Mouse (Mus musculus): ENCODE results near the gene Nt5c3b.
A peak's percentile ranks its signal among the peaks of the same experiment; 100 is the strongest.

The Nt5c3b gene

DNA sequence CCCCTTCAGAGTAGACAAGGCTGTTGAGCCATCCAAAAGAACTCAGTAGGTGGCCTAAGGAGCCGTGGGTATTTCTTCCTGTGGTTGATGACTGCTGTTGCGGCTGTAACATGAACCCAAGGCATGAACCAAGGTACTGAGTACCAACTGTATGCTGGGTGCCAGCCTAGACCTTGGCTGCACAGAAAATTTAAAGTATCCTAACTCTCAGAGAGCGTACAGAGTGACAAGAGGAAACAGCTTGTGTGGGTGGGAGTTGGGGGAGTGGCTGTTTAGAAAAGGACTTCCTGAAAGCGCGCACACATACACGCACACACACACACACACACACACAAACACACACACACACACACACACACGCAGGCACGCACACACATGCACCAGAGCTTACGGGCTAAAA is 42.3 kb downstream of the Nt5c3b start:
- peak; percentile 31 for DNase-seq (ENCODE audit: low read depth, low spot score)
- Histone ChIP-seq H3K27me3 (ENCODE audit: control insufficient read depth, insufficient read depth, low read length, poor library complexity, severe bottlenecking) (no peaks in the 10 kb centered on the region; the same call in 1 of the 2 replicates), H3K36me3 (ENCODE audit: control insufficient read depth, insufficient read depth, low read length, poor library complexity, severe bottlenecking) (no peaks in the 10 kb centered on the region)

DNA sequence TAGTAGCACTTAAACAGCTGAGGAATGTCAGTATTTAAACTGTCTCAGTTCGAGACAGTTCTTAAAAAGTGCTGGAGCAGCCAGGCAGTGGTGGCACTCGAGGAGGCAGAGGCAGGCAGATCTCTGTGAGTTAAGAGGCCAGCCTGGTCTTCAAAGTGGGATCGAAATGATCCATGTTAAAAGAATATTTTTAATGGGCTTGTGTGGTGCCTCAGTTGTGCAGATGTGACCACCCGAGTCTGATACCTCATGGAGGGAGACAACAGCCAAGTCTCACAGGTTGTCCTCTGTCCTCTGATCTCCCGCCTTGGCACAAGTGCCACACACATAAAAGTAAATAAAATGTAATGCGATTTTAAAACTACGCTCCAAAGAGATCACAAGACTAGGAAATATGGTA is 43.1 kb downstream of the Nt5c3b start:
- DNase-seq (ENCODE audit: low read depth, low spot score), result no peak
- Histone ChIP-seq H3K36me3 (ENCODE audit: control insufficient read depth, insufficient read depth, low read length, poor library complexity, severe bottlenecking) (no peaks in the 10 kb centered on the region), H3K27me3 (ENCODE audit: control insufficient read depth, insufficient read depth, low read length, poor library complexity, severe bottlenecking) (no peaks in the 10 kb centered on the region; the same call in 1 of the 2 replicates)

DNA sequence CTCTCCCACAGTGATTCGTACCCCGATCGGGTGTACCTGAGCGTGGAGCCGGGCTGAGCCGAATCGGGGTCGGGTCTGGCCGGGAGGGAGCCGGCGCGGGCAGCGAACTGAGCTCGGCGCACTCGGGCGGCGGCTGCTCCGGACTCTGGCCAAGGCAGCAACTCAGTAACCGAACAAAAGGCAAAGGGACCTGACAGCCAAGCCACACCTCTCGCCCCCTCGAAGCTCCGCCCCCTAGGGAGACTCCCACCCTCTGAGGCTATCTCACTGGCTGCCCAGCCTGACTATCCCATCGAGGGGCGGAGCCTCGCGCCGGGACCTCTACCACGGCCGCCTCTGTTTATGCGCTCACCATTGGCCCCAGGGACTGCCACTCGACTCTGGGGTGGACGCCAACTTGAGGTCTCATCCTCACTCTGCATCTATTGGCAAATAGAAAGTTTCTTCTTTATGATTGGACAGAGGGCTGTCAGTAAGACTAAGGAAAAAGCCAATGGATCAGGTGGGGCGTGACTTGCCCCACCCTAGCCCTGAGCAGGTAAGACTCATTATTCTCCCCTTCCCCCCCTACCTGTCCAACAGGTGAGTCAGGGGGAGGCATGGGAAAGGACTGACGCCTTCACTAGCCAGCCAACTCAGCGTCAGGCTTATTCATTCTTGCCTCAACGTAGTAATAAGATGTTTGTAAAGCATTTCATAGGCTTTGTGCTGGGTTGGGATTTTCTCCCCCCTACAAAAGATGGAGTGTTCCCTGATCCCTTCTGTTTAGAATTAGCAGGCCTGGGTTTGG is 43.8 kb downstream of the Nt5c3b start, which contains the start of gene Jup:
Jup (minus strand) TSS at position 164 of the 790 bp plus-strand sequence.
- DNase-seq (ENCODE audit: low read depth, low spot score), result peak; percentile 93
- H3K27me3 ChIP-seq (ENCODE audit: control insufficient read depth, insufficient read depth, low read length, poor library complexity, severe bottlenecking), result no peaks in the 10 kb centered on the region; the same call in 1 of the 2 replicates
- no peaks in the 10 kb centered on the region for H3K36me3 ChIP-seq (ENCODE audit: control insufficient read depth, insufficient read depth, low read length, poor library complexity, severe bottlenecking)

DNA sequence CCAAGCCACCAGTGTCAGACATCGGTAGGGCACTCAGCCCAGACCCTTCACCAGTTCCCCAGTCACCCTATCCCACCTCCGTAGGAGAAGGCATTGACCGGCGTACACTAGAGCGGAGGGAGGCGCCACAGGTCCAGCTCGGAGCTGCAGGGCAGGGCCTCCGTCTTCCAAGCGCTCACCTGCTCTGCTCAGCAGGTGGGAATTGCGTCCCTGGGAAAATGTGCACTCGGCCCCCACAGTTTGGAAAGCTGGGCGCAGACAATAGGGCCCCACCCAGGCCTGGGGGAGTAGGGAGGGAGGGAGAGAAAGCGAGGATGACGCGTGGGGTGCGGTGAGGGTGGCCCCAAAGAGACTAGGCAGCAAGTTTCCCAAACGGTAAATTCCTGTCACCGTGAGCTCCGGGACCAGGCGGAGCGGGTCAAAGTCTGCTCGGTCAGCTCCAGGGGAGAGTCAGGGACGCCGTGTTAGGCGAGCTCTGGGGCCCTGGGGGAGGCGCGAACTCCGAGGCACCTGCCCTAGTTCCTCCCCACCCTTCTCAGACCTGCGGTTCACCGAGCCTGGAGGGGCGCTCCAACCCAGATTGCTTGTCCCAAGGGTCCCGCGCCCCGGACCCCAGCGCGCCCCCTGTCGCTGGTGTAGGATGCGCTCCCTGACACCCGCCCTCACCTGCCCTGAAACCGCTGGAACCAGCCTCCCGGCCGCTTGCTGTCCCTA is 44.6 kb downstream of the Nt5c3b start:
- DNase-seq (ENCODE audit: low read depth, low spot score), result peak; percentile 60
- H3K36me3 ChIP-seq (ENCODE audit: control insufficient read depth, insufficient read depth, low read length, poor library complexity, severe bottlenecking), result no peaks in the 10 kb centered on the region
- no peaks in the 10 kb centered on the region; the same call in 1 of the 2 replicates for H3K27me3 ChIP-seq (ENCODE audit: control insufficient read depth, insufficient read depth, low read length, poor library complexity, severe bottlenecking)

DNA sequence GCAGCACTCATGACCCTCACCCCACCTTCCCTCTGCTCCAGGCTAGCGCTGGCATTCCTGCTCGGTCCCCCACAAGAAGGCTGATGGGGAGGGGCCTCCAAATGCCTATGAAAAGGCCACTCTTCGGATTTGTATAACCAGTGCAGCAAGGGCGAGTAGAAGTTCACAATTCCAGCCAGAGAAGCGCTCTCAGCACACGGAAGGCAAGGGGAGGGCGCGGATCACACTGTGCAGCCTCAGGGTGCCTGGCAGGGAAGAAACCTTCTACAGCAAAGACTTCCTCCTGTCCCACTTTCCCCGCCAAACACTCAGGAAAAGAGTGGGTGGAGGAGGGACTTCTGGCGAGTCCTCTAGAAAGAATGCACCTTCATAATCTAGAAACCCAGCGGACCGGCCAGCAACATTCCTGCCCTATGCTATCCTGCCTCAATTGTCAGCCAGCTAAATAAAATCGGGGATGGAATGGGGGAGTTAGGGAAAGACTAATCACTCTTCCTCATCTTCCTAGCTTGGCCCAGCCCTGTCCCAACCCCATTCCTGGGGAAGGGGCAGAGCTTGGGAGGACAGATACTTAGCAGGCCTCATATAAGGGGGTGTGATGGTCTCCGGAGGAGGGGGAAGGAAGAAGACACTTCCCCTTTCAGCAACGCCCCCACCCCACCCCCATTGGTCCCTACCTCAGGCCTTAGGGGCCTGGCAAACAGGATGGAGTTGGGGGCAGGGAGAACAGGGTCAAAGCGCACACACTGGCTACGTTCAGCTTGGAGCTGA is 45.6 kb downstream of the Nt5c3b start:
- Histone ChIP-seq H3K36me3 (ENCODE audit: control insufficient read depth, insufficient read depth, low read length, poor library complexity, severe bottlenecking) (no peaks in the 10 kb centered on the region), H3K27me3 (ENCODE audit: control insufficient read depth, insufficient read depth, low read length, poor library complexity, severe bottlenecking) (no peaks in the 10 kb centered on the region; the same call in 1 of the 2 replicates)
- DNase-seq (ENCODE audit: low read depth, low spot score), result no peak

DNA sequence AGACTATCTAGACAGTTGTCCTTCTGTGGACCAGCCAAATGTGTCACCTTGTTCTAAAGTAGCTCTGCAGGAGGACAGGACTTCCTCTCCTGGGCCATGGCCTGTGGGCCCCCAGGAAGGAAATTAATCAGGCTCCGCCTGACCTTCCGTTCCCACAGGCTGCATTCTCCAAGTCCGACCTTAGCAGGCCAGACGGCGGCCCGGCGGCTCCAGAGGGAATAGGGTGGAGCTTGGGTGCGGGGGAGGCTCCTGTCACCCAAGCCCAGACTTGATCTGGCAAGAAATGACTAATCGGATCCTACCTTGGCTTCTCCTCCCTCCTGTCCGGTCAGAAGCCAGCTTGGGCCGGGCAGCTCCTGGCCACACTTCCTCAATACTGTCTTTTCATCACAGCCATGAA is 46.4 kb downstream of the Nt5c3b start:
- Histone ChIP-seq H3K27me3 (ENCODE audit: control insufficient read depth, insufficient read depth, low read length, poor library complexity, severe bottlenecking) (no peaks in the 10 kb centered on the region; the same call in 1 of the 2 replicates), H3K36me3 (ENCODE audit: control insufficient read depth, insufficient read depth, low read length, poor library complexity, severe bottlenecking) (no peaks in the 10 kb centered on the region)
- no peak for DNase-seq (ENCODE audit: low read depth, low spot score)

DNA sequence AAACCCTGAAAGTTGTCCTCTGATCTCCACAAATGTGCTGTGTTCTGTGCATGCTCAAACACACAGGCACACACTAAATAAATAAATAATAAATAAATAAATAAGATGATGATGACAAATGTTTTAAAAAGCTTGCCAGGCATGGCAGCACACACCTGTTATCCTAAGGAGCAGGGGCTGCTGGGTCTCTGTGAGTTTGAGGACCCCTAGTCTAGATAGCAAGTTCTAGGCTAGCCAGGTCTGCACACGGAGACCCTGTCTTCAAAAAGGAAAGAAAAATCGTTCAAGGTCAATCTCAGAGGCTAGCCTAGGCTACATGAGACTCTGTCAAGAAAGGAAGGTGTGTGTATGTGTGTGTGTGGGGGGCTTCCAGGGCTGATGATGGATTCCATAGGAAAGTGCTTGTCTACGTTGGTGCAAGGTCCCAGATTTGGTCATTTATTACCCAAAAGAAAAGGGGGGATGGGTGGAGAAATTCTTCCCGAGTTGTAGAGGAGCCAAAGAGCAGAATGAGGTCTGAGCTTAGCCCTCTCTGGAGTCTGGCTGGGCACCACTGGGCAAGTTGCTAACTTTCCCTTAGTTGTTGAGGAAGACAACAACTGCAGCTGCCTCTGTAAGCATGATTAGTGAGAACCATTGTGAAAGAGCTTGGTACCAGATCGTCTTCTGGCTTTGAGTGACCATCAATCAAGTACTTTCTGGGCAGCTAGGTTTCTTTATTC is 47.1 kb downstream of the Nt5c3b start:
- H3K36me3 ChIP-seq (ENCODE audit: control insufficient read depth, insufficient read depth, low read length, poor library complexity, severe bottlenecking), result no peaks in the 10 kb centered on the region
- no peak for DNase-seq (ENCODE audit: low read depth, low spot score)
- no peaks in the 10 kb centered on the region; the same call in 1 of the 2 replicates for H3K27me3 ChIP-seq (ENCODE audit: control insufficient read depth, insufficient read depth, low read length, poor library complexity, severe bottlenecking)

DNA sequence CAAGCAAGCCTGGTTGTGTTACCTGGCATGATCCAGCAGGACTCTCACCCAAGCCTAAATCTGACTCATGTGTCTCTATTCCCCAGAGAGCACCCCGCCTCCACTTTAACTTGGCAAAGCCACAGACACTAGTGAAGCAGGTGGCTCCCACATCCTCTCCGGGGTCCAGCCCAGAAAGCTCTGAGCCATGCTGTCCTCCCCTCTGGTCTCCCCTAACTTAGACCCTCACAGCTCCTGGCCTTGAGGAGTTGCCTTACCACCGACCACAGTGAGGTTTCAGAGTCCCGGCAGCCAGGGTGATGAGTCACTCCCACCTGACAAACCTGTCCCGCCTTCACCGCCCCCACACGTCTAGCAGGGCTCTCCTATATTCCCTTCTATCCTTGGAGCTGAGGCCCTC is 47.9 kb downstream of the Nt5c3b start:
- Histone ChIP-seq H3K27me3 (ENCODE audit: control insufficient read depth, insufficient read depth, low read length, poor library complexity, severe bottlenecking) (no peaks in the 10 kb centered on the region; the same call in 1 of the 2 replicates), H3K36me3 (ENCODE audit: control insufficient read depth, insufficient read depth, low read length, poor library complexity, severe bottlenecking) (no peaks in the 10 kb centered on the region)
- no peak for DNase-seq (ENCODE audit: low read depth, low spot score)

DNA sequence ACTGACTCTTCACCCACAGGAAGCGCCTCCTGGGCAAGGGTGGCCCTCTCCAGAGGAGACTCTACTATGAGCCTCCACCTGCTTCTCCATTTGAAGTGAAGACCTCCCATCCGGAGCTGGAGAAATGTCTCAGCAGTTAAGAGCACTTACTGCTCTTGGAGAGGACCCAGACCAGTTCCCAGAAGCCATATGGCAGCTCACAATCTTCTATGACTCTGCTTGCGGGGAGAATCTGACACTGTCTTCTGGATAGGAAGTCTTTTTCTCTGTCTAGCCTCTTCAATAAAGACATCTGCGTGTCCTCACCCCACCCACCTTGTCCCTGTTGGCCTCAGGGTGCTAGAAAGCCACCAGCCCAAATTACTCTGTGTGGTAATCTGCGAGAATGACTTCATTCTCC is 48.6 kb downstream of the Nt5c3b start:
- Histone ChIP-seq H3K36me3 (ENCODE audit: control insufficient read depth, insufficient read depth, low read length, poor library complexity, severe bottlenecking) (no peaks in the 10 kb centered on the region), H3K27me3 (ENCODE audit: control insufficient read depth, insufficient read depth, low read length, poor library complexity, severe bottlenecking) (no peaks in the 10 kb centered on the region; the same call in 1 of the 2 replicates)
- no peak for DNase-seq (ENCODE audit: low read depth, low spot score)

DNA sequence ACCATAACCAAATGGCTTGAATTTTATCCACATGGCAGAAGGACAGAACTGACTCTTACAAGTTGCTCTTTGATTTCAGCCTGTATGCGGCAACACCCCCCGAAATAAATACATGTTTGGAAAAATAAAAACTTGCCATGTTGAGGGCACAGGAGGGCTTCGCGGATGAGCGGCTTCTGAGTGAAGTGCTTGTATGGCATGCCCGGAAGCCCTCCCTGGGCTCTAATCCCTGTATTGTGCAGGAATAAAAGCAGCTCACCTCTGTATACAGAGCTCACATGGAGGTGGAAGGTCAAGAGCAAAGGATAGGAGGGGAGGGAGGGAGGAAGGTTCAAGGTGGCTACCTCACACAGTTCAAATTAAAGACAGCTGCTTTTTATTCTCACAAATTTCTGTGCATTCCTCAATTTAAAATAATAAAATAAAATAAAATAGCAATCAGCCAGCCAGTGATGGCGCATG is 49.7 kb downstream of the Nt5c3b start:
- Histone ChIP-seq H3K36me3 (ENCODE audit: control insufficient read depth, insufficient read depth, low read length, poor library complexity, severe bottlenecking) (no peaks in the 10 kb centered on the region), H3K27me3 (ENCODE audit: control insufficient read depth, insufficient read depth, low read length, poor library complexity, severe bottlenecking) (no peaks in the 10 kb centered on the region; the same call in 1 of the 2 replicates)
- no peak for DNase-seq (ENCODE audit: low read depth, low spot score)

DNA sequence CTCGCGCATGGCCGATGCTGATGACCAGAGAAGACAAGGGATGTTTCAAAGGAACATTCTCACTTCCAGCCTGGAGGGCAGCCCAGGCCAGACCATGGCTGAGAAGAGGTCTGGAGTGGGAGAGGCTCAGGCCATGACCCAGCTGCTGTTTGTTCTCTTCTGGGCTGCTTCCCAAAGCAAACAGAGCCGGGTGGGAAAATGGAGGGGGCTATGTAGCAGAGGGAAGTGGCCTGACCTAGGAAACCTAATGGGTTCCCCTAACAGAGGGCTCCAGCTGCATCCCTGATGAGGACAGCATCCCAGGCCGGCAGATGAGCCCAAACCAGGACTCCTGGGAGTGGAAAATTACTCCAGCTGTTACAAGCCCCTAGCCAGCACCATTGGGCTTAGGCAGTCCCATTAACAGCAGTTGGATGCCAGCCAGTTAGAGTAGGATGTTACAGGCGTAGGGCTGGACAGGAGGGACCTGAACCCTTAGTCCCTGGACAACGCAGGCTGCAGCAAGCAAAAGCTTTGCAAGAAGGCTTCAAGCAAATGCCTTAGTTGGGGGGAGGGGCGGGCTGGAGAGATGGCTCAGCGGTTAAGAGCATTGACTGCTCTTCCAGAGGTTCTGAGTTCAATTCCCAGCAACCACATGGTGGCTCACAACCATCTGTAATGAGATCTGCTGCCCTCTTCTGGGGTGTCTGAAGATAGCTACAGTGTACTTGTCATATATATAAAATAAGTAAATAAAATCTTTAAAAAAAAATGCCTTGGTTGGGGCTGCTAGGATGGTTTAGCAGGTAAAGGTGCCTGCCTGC is 50.3 kb downstream of the Nt5c3b start:
- no peak for DNase-seq (ENCODE audit: low read depth, low spot score)
- Histone ChIP-seq H3K27me3 (ENCODE audit: control insufficient read depth, insufficient read depth, low read length, poor library complexity, severe bottlenecking) (no peaks in the 10 kb centered on the region; the same call in 1 of the 2 replicates), H3K36me3 (ENCODE audit: control insufficient read depth, insufficient read depth, low read length, poor library complexity, severe bottlenecking) (no peaks in the 10 kb centered on the region)

DNA sequence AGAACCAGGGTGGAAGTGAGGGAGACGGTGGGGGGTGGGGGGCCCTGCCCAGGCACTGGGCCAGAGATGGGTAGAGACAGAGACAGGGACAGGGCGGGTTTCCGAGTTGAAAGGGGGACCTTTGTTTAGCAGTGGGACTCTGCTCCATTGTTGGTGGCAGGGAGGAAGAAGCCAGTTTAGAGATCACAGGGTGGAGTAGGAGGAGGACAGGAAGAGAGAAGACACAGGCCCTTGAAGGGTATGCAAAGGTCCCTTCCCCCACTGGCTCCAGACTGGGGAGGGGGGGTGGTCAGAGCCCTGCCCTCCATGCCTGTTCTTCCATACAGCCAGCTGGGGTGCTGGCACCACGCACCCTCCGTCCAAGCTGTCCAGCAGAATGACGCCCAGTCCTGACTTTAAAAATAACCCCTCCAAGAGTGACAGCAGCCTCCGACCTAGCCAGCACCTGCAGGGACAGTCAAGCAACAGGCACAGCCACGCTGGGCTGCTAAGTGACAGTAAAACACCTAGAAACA is 51.6 kb downstream of the Nt5c3b start:
- no peaks in the 10 kb centered on the region for H3K36me3 ChIP-seq (ENCODE audit: control insufficient read depth, insufficient read depth, low read length, poor library complexity, severe bottlenecking)
- no peak for DNase-seq (ENCODE audit: low read depth, low spot score)
- no peaks in the 10 kb centered on the region; the same call in 1 of the 2 replicates for H3K27me3 ChIP-seq (ENCODE audit: control insufficient read depth, insufficient read depth, low read length, poor library complexity, severe bottlenecking)

DNA sequence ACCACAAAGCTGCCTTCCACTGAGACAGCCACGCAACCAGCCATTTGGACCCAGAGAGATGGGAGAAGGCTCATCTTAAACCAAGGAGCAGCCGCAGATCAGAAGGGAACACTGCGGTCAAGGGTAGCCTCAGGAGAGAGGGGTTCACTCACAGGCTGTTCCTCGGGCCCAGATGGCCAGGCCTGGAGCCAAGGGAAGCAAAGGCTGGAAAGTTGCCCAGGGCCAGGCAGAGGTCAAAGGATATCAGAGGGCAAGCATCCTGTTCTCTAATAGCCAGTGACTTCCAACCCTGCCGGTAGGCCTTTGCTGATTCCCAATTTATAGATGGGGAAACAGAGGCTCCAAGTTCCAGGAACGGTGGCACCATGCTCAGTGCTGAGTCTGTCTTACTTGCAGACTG is 53.0 kb downstream of the Nt5c3b start:
- H3K27me3 ChIP-seq (ENCODE audit: control insufficient read depth, insufficient read depth, low read length, poor library complexity, severe bottlenecking), result no peaks in the 10 kb centered on the region
- DNase-seq (ENCODE audit: low read depth, low spot score), result no peak
- no peaks in the 10 kb centered on the region for H3K36me3 ChIP-seq (ENCODE audit: control insufficient read depth, insufficient read depth, low read length, poor library complexity, severe bottlenecking)
